Mouse (Mus musculus): ENCODE measurements at regions not wholly inside any gene's neighbourhood (a gene's known extent, or its start where the extent isn't known, plus 50 kb on each side); places are given as distances from the start of the nearest gene placed in this dataset.
"Not testable (repeated sequence)": the region's sequence is repeated elsewhere in the genome, so short reads cannot be mapped to it uniquely, and the experiment has no call there.

DNA sequence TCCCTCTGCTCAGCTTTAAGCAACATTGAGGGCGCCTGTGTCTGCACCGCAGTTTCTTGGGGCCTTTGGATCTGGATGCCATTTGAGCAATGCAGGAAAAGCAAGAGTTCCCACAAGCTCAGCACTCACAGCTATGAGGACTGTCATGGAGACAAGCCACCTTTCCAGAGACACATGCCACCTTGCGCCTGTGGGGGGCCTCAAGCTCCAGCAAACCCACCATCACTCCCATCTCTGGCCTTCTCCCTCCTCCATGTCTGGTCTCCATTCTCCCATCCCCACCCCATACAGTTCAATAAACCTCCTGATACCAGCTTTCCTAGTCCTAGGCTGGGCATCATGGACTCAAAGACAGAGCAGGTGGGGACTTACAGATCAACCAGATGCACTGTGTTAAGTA lies 97.8 kb downstream of the Wdr11 start:
- no peak for DNase-seq (ENCODE audit: low spot score)

DNA sequence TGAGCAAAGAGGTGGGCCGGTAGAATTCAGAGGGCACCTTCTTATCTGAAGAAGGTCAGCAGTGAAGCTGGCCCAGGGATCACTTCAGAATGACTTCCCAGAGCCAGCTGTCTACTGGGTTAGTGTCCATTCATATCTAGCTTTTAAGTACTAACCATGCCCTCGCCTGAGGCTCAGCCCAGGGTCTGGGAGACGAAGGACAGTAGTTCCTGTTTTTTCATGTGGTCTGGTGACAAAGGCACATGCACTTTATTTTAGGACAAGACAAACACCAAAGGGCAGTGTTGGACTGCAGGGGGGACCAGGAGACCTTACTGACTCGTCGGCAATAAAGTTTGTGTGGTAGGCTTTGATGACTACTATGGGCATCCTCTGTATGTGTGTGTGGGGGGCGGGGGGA lies 99.2 kb downstream of the Wdr11 start:
- DNase-seq (ENCODE audit: low spot score), result no peak

DNA sequence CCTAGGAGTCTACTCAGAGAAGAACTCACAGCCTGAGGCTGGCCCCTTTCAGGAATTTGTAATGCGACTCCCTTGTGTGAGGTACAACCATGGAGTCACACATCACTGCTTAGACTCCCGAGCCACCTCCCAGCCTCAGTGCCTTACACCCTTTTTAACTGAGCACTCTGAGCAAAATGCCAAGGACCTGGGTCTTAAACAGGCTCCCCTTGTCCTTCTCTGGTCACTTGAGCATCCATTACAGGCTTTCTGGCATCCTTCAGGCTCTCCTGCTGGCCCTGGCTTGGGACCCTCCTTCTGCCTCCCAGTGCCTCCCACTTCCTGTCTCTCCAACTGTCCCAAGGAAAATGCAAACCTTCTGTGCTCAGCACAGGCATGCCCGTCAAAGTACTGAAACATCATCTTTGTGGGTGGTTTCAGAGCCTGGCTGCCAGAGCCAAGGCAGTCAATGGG lies 100.0 kb downstream of the Wdr11 start:
- DNase-seq (ENCODE audit: low spot score), result no peak

DNA sequence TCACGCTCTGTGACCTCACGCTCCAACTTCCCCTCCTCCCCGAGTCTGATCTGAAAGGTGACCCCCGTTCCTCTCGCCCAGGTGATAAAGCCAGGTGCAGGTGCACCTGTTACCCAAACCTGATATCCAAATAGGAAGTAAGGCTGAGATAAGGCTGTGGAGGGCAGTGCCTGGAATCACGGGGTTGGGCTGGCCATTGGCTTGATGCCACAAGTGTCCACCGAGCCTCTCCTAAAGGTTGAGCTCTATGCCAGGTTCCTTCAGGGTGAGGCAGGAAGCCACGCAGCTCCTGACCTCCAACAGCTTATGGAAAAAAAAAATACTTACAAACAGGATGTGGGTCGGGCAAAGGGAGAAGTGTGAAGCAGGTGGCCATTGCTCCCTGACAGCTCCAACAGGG lies 102.0 kb downstream of the Wdr11 start:
- peak; percentile 81 for DNase-seq (ENCODE audit: low spot score)

DNA sequence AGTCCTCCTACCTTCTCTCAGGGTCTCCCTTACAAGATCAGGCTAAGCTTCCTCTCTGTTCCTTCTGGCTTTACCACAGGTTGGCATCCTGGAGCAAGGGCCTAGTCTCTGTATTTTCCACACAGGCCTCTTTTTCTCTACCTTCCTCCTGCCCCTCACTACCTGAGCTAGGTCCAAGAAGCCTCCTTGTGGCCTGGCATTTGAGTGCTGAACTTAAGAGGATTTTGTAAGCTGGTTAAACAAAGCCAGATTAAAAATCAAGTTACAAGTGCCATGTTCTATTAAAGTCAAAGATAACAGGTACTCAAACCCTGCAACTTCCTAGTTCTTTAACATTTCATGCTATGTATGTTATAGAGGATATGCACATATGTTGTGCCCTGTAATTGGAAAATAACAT lies 102.5 kb downstream of the Wdr11 start:
- peak; percentile 62 for DNase-seq (ENCODE audit: low spot score)

DNA sequence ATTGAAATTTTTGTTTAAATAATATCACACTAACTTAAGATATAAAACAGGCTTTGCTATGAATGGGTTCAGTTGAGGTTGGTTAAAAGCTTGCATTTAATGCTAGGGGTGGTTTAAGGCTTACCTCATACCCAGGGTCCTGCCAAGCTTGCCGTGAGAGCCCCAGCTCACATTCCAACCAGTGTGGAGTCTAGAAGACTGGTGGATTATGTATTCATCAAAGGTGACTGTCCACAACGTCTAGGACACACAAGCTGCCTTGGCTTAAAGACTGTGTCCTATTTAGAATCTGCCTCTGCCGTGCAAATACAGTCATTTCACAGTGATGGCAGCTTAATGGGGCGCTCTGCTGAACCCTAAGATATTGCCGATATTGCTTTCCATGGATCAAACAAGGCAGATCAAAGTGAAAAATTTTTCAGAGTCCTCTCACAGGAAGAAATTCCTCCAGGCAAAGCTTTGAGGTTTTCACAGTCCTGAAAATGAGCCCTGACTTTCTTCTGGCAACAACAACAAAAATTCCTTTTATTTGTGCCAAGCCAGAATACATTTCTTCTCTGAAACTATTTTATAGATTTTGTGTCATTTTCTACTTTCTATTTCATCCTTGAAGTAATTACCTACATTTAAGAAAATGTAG lies 108.4 kb downstream of the Wdr11 start:
- DNase-seq (ENCODE audit: low spot score), result no peak

DNA sequence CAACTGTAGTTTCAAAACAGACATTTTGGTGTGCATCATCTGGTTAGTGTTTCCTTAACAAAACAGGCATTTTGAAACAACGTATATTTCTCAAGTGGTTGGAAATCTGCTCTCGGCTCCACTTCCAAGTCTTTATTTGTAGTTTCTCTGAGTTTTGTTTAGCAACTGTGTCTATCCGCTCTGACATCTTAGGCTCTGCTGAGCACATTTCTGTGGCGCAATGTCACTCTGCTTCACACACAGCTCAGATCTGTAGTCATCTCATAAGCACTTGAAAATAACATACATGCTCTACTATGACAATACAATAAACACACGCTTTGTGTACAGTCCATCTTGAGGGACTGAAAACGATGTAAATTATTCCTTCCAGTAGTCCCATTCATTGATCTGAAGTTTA lies 135.9 kb downstream of the Wdr11 start:
- no peak for DNase-seq (ENCODE audit: low spot score)

DNA sequence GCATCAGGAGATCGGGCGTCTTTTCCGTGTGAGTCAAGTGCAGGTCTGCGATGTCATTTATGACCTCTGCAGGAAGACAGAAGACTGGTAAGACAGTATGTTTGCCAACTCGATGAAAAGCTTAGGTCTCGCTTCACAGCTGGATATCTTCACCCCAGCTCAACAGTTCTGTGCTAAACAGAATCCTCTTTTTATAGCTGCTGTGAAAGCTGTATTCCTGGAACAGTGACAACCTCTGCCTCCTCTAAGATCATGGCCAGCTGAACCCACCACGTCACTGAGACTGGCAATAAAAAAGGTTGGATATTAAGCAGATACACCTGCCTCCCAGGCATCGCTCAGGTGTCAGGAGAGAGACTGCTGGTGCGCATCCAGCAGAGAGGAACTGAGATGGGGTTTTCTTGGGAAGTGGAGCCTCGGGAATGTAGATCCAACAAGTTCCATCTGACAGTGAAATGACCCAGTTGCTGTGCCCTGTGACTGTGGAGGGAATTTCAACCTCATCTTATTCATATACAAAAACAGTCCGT lies 138.1 kb downstream of the Wdr11 start:
- DNase-seq (ENCODE audit: low spot score), result no peak

DNA sequence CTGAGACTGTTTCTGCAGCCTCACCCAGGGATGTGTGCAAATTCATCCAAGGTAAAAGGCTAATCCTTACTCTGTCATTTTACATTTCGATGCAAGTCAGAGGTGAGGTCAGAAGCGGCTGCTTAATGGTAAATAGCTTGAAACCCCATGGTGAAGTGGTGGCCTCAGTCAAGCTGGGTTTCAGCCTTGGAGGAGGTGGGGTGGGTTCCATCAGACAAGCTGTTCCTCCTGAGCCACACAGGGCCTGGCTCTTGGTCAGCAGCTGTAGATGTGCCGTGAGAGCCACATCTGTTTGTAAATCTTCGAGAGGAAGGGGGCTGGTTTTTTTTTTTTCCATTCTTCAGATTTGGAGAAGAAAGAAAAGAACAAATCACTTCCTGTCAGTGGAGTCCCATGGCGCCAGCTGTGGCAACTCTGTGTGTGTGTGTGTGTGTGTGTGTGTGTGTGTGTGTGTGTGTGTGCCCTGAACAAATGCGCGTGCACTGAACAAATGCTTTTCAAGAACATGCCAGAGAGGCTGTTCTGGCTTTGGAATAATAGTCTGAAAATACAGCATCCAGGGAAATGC lies 139.2 kb downstream of the Wdr11 start:
- no peak for DNase-seq (ENCODE audit: low spot score)

DNA sequence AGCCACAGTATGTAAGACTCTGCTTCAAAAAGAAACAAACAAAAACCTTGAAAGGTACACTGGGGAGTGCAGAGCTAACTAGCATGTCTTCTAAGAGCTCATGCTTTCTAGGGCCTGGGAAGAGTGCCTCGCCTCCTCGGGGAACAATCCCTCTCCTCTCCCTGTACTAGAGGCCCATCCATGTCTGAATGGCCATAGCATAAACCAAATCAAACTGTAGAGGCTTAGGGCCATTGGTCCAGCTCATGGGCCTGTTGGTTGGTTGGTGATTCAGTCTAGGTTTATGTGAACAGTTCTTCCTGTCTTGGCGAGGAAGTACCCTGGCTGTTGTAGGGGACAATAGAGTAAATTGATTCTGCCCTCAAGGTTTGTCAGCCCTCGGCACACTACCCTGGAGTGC lies 151.0 kb downstream of the Wdr11 start:
- no peak for DNase-seq (ENCODE audit: low spot score)

DNA sequence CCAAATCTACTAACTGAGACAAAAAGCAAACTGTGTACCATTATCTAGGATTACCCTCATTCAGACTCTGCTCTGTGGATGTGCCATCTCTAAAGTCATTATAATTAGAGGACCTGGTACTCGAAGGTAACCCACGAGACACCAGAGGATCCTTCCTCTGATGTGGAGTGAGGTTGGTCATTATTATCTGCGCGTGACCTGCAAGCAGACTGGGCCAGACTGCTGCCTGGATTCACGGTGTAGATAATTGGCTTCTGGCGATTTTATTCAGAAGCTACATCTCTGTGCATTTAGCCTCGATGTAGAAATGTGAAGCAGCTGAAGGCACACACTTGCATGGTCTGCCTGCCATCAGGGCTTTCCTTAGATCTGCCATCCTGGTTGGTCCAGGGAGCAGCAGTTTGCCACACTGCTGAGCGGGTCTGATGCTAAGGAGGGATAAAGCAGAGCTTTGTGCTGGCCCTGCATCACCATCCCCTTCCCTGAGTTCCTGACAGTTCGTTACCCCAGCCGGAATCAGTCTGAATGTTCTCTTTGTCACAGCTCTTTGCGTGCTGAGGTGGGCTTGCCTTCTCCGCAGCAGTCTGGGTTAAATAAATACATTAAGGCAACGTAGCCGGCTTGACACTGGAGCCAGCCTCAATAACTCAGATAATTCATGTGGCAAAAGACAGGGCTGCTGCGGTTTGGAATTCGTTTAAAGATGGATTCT lies 152.4 kb downstream of the Wdr11 start:
- DNase-seq (ENCODE audit: low spot score), result no peak

DNA sequence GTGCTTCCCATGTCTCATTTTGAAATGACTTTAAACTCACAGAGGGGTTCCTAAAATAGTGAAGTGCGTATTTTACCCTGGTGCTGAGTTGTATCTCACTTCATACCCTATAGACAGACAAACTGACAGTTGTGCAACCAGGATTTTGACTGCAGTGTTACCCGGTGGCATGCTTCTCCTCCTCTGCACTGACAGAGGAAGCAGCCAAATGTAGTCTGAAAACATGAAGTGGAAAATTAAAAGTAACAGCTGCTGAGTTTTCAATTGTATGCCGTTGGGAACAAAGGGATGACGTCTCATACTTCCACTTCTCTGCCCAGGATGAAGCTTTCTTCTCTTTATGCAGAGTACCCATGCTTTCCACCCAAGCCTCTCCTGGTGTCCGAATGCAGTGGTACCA lies 155.0 kb downstream of the Wdr11 start:
- DNase-seq (ENCODE audit: low spot score), result no peak

DNA sequence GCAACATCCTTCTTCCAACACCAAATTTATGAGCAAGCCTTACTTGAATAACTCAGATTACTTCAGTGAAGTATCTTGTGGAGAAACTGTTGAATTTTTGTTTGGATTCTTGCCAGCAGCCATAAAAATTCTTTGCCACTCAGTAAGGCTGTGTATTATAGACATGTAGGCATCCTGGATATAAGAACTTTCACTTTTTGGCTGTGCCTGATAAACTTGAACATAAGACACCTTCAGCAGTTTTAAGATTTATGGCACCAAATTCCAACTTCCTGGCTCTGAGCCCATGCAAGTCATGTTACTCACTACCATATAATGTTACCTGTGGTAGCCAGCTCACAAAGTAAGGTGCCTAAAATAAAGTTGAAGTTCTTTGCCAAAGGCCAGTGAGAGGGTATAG lies 159.3 kb downstream of the Wdr11 start:
- DNase-seq (ENCODE audit: low spot score), result no peak

DNA sequence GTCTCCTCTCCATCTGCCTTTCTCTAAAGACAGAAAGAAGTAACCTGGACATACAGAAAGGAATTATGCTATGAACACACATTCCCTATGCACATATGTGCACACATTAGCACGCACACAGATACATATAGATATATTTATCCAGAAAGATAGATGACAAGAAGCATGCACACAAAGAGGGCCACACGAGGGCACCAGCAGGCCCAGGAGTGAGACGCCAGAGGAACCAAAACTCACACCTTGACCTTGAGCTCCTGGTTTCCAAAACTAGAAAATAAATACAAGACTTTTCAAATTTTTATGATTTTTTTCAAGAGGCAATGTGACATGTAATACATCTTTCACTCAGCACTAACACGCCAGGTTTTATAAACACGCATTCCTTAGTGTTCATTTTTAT lies 163.1 kb downstream of the Wdr11 start:
- DNase-seq (ENCODE audit: low spot score), result no peak

DNA sequence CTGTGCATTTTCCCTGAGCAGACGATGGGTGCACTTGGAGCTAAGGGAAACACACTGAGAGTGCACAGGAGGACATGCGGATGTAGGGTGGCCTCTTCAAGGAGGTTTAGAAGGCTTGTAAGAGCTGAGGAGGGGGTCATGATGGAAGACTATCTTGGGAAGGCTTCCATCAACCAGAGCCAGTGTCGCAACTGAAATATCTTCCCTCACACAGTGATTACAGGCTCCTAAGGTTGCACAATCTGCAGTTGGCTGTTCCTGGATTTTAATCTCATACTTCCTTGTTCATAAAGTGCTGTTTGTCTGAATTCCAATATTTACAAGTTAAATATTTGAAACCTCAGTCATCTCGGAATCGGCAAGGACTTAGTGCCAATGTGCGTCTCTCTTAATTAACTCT lies 164.5 kb downstream of the Wdr11 start:
- peak; percentile 77 for DNase-seq (ENCODE audit: low spot score)

DNA sequence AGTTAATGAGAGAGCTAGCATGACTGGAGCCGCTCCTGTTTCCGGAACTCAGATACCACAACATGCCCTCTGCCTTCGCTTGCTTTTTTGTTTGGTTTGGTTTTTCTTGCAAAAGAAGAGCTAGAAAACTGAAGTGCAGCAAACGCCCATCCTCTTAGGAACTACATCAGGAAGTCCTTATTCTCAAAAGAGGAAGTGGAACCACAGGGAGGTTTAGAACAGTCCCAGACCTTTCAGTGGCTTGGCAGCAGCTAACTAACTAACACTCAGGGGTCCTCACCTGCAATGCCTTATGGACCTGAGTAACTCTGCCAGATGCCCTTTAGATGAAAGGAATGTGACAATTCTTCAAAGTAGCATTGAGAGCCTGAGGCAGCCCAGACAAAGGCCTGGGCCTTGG lies 168.2 kb downstream of the Wdr11 start:
- DNase-seq (ENCODE audit: low spot score), result peak; percentile 58

DNA sequence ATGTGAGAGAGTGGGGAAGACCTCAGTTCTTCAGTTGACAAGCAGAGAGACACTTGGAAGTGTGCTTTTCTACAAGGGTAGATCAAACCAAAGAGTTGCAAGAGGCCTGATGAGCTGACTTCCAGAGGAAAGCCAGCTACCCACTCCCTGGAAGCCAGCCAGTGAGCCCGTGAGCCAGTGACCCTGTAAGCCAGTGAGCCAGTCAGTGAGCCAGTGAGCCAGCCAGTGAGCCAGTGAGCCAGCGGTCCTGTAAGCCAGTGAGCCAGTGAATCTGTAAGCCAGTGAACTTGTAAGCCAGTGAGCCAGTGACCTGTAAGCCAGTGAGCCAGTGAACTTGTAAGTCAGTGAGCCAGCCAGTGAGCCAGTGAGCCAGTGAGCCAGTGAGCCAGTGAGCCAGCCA lies 168.7 kb downstream of the Wdr11 start:
- no peak for DNase-seq (ENCODE audit: low spot score)

DNA sequence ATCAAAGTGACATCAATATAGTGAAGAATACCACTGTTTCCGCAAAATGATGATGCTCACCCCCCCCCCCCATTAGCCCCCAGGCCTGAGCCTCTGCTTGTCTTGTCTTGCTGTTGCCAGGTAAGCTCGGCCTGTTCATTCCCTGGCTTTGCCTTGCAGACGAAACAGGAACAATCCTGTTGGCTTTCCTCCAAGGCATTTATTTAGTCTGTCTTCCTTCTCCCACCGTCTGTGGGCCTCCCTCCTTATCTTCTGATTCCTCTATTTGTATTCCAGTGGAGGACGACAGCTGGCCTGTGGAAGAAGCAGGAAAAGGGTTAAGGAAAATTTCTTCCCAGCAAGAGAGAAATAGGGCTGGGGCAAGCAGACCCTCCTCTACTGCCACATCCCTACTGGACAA lies 172.1 kb downstream of the Wdr11 start:
- no peak for DNase-seq (ENCODE audit: low spot score)

DNA sequence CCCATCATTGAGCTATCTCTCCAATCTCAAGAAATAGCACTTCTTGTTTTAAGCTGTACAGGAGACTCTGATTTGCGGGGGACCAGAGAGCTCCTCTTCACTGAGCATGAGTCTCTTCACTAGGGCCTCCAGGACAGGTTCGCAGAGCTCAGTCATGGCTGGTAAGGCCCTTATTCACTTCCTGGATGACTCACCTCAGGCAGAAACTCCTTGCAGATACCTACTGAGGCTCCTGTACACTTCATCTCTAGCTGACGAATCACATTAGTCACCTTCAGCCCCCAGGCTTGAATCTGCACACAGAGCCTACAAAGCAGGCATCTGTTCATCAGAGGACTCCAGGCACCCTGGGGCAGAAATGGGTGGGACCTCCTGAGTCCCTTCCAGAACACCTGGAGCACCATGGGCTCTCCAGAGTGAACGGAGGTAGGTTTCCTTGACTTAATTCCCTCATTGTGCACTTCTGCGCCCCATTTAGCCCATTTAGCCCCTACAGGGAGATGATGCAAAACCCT lies 172.8 kb downstream of the Wdr11 start:
- no peak for DNase-seq (ENCODE audit: low spot score)

DNA sequence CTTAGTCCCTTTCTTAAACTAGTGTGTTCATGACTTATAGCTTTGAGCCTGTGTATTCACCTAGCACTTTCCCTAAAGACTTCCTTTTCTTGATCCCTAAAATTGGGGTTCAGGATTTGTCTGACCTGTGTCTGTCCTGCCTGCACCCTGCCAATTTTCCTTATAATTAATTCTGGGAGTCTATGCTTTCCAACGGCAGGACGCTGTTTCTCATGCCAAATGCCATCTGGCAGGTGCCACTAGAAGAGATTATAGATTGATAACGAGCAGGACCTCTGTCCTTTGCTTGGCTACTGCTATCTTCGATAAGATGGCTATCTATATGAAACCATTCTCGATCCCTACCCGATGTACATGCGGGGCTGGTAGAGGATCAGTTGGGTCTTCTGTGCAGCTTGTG lies 174.0 kb downstream of the Wdr11 start:
- no peak for DNase-seq (ENCODE audit: low spot score)

DNA sequence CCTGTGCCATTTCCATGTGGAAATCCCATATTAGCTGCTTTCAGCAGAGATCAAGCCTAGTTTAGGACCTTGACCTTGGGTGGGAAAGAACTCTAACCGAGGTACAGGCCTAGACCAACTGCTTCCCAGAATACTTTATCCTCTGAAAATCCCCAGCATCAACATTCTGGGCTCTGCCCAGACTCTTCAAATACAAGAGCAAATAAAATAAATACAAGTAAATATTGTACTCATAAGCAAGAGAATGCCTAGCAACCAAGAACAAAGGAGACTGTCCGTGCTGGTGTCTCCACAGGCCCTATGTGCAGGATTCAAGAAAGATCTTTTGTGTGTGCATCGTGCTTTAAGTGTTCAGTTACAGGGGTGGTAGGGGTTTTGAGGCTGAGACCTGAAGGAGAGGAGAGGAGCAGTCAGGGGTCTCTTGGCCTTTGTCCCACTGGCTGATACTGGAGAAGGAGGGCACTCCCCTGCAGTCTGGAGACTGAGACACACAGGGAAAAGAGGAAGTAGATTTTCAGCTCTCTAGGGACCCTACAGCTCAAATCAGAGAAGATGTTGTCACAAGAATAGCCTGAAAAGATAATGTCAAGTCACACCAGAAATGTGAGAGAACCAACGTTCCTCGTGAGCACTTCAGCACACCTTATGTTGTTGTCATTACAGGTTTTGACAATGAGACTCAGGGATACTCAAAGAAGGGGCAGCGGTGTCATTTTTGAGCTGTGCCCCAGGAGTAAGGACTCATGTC lies 174.6 kb downstream of the Wdr11 start:
- no peak for DNase-seq (ENCODE audit: low spot score)

DNA sequence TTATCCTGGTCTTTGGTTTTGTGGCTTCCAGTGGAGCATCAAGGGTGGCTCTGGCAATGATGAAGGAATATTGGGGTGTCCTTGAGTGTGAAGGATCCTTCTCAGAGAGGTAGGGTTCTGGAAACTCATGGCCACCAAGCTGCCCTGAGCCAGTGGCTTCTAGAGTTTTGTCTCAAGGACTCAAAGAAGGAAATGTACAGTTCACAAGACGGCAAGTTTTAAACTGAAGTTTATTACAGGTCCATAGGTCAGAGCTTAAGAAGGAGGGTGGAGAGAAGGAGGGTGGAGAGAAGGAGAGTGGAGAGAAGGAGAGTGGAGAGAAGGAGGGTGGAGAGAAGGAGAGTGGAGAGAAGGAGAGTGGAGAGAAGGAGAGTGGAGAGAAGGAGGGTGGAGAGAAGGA lies 178.0 kb downstream of the Wdr11 start:
- DNase-seq (ENCODE audit: low spot score), result not testable (repeated sequence)

DNA sequence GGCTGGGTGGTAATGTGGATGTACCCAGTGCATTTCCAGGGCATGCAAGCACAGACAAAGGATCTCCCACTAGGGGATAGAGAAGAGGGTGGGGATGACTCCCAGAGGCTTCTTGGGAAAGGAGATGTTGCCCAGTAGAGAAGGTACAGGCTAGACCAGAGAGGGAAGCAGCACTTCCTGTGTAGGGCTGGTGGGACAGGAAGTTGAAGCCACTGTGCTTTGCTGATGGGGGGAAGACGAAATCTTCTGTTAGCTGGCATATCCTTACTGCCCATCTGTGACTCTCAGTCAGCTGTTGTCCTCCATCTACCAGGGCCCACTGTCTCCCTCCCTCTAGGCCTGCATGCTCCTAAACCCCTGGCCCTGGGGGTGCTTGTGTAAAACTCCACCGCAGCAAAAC lies 180.2 kb downstream of the Wdr11 start:
- DNase-seq (ENCODE audit: low spot score), result no peak

All from lung, postnatal 25 days (tissue).